ENCODE assay signal across 25 mouse cellular contexts in the genomic region with DNA sequence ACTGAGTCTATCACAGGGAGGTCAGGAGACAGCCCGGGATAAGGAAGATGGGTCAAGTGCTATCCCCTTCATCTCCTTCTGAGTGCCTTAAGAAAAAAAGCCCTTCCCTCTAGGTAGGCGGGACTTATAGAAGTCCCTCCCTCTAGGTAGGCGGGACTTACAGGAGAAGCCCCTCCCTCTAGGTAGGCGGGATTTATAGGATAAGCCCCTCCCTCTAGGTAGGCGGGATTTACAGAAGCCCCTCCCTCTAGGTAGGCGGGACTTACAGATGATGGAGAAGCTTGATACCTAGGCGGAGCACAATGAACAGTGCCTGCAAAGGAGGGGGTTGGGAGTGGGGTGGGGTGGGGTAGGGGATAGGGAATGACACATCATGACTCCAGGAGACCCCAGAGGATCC. TPM values are rescaled to one million over a fixed set of nuclear protein-coding genes. Genes with fewer than 3 reads are reported as not detected.
DNase-seq lines count a peak whose midpoint lies in the region; ATAC-seq and TF ChIP-seq lines count a peak whose summit lies in the region.
"Had no signal": no experiment of that assay in that cellular context is flagged by ENCODE, and none has a peak within 500 bp of the region (broad histone marks: within the 10 kb centered on the region; RNA-seq: fewer than 3 reads in every experiment).

No protein-coding gene starts in this region.

- TF ChIP-seq CTCF in left cerebral cortex, adult 2 months (IDR thresholded peaks at IDR 0.05) = no peak

- no peak overlapping the region for H3K4me3 ChIP-seq in left cerebral cortex, adult 2 months
- H3K4me3 ChIP-seq: embryonic facial prominence, embryonic 12.5 days; forebrain, embryonic 15.5 days; hindbrain, embryonic 12.5 days; layer of hippocampus, adult 2 months; liver, embryonic 13.5 days; myocyte had no signal

- DNase-seq in 3T3-L1 (ENCODE audit: low read depth, low spot score) = peak; percentile 8
- peak; percentile 43 for DNase-seq in T-cell, adult 2 months (ENCODE audit: low spot score)
- no peak for DNase-seq in right cerebral cortex, postnatal 4 days
- DNase-seq in cerebellum, postnatal 25 days = no peak
- no peak for DNase-seq in embryo, embryonic 10 days (ENCODE audit: low spot score)
- DNase-seq in left cerebral cortex, adult 2 months (ENCODE audit: extremely low spot score in 1 of 2, low spot score in 2 of 2) = no peak
- DNase-seq: adrenal gland, adult 2 months; cerebellum, adult 18-20 months; kidney, adult 11 months; liver, embryonic 13.5 days; midbrain, embryonic 14.5 days; right cerebral cortex, postnatal 25 days had no signal

- intact Hi-C loops in left cerebral cortex, adult 2 months (cut with DNase I) = no loop called here

- no peak overlapping the region for H3K27ac ChIP-seq in left cerebral cortex, adult 2 months
- H3K27ac ChIP-seq: embryonic facial prominence, embryonic 12.5 days; forebrain, embryonic 15.5 days; hindbrain, embryonic 12.5 days; kidney, postnatal 0 days; layer of hippocampus, adult 2 months; liver, embryonic 13.5 days had no signal

- peak; percentile 15 for ATAC-seq in CD4-positive, CD25-positive, alpha-beta regulatory T cell, adult 4 months
- ATAC-seq in megakaryocyte progenitor cell, adult 5-6 weeks (replicated peaks; ENCODE audit: poor library complexity) = peak; percentile 39; the same call in 1 of the 2 replicates
- ATAC-seq: forebrain, embryonic 15.5 days had no signal

RNA-seq across cellular contexts. Expression of gene Tmprss6, which starts 11.7 kb away (rescaled TPM):
- not detected for polyA plus RNA-seq in CD4-positive, CD25-positive, alpha-beta regulatory T cell, adult 4 months (2017; shearing (Covaris generic))
- not detected in 2 replicates for total RNA-seq in megakaryocyte progenitor cell, adult 5-6 weeks (2015)
- not detected in 2 replicates for total RNA-seq in megakaryocyte progenitor cell, adult 5-6 weeks (2017)
- under 1 TPM in 1 of 2 experiments, not detected in 1; 0.87 TPM for total RNA-seq in left cerebral cortex, adult 2 months (2021)
- total RNA-seq: common myeloid progenitor, adult 5-6 weeks; megakaryocyte, adult 5-6 weeks had no signal

RNA-seq across cellular contexts. Expression of gene Il2rb, which starts 15.0 kb away (rescaled TPM):
- 100 to 1,000 TPM; 529 to 771 TPM for polyA plus RNA-seq in CD4-positive, CD25-positive, alpha-beta regulatory T cell, adult 4 months (2017; shearing (Covaris generic))
- 0.54 TPM in 2 replicates for total RNA-seq in megakaryocyte progenitor cell, adult 5-6 weeks (2015)
- 0.04 and 0.10 TPM in 2 replicates for total RNA-seq in megakaryocyte progenitor cell, adult 5-6 weeks (2017)
- total RNA-seq in left cerebral cortex, adult 2 months (2021) = under 1 TPM in 1 of 2 experiments, not detected in 1; 0.07 TPM
- total RNA-seq: gastrocnemius, adult 18-20 months had no signal
- polyA plus RNA-seq: forebrain, embryonic 15.5 days; limb, embryonic 11.5 days had no signal

RNA-seq across cellular contexts. Expression of gene C1qtnf6, which starts 51.1 kb away (rescaled TPM):
- 10 to 100 TPM; 10.2 to 14.3 TPM for polyA plus RNA-seq in CD4-positive, CD25-positive, alpha-beta regulatory T cell, adult 4 months (2017; shearing (Covaris generic))
- total RNA-seq in megakaryocyte progenitor cell, adult 5-6 weeks (2015) = 4.8 and 5.3 TPM in 2 replicates
- total RNA-seq in megakaryocyte progenitor cell, adult 5-6 weeks (2017) = 0.30 and 0.46 TPM in 2 replicates
- total RNA-seq in left cerebral cortex, adult 2 months (2021) = 1 to 10 TPM; 1.3 to 1.6 TPM

RNA-seq across cellular contexts. Expression of gene Kctd17, which starts 51.7 kb away (rescaled TPM):
- 1 to 10 TPM; 5.1 to 5.5 TPM for polyA plus RNA-seq in CD4-positive, CD25-positive, alpha-beta regulatory T cell, adult 4 months (2017; shearing (Covaris generic))
- 7.6 and 8.0 TPM in 2 replicates for total RNA-seq in megakaryocyte progenitor cell, adult 5-6 weeks (2015)
- 8.3 and 10.3 TPM in 2 replicates for total RNA-seq in megakaryocyte progenitor cell, adult 5-6 weeks (2017)
- total RNA-seq in left cerebral cortex, adult 2 months (2021) = 100 to 1,000 TPM; 334 to 335 TPM
- total RNA-seq: CH12.LX had no signal

Comparison
In these comparisons a context has a peak if more than half of its experiments do, and no peak if none do; other contexts are left out.
1. DNase-seq: peak in 3T3-L1 (single experiment) and T-cell, adult 2 months (single experiment); none in right cerebral cortex, postnatal 4 days (single experiment), cerebellum, postnatal 25 days (0 of 2), embryo, embryonic 10 days (single experiment) and left cerebral cortex, adult 2 months (0 of 2).